Mouse (Mus musculus) urinary bladder, adult 18-20 months (tissue): ENCODE results near the gene Acad11.

Experiments
- DNase-seq, 2 experiments: peaks; one replicate each; pipeline ENCODE4 v3.0.0; 2022; ENCODE audit warnings: low spot score in 2 of 2, mixed read lengths in 2 of 2

The Acad11 gene

DNA sequence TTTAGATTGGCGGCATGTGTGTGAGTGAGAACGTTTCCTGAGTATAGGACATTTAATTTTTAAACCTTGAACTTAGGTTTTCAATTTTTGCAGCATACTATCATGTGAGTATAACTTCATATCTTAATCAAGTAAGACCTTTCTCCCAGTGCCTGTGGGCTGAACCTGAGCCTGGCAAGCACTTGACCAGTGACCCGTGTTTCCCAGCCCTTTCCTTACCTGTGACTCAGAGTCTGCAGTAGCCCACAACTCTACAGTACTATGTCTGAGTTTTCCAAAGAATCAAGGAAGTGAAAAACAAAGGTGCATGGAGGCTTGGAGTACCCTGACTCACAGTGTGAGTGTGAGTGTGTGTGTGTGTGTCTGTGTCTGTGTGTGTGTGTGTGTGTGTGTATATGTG is 16.9 kb downstream of the Acad11 start:
- DNase-seq: no peak

DNA sequence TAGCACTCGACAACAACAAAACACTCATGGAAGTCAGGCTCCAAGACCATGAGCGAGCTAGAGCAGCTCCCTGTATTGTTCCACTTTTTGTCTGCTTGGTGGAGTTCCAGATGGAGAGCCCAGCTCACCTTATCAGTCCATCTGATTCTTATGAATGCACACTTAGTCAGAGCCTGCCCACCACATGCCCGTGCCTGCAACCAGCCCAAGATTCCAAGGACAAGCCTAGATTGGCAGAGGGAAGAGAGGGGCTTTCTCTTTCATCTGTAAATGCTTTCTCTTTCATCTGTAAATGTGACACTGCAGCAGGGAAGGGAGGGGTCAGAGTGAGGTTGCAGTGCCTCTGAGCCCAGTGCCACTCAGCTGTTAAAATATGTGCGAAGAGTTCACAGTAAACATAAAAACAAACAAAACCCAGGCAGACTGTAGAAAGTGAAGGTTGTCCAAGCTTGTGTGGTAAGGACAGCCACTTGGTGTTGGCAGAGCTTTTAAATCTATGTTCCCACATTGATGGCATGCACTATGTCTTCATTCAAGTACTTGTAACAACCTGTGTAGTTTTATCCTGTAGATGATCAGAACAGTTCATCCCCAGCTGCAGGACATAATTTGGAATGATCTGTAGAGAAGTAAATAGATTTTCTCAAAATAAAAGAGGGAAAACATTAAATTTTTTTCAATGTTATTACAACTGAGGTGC is 22.7 kb downstream of the Acad11 start:
- DNase-seq: peak; percentile 31 to 42

DNA sequence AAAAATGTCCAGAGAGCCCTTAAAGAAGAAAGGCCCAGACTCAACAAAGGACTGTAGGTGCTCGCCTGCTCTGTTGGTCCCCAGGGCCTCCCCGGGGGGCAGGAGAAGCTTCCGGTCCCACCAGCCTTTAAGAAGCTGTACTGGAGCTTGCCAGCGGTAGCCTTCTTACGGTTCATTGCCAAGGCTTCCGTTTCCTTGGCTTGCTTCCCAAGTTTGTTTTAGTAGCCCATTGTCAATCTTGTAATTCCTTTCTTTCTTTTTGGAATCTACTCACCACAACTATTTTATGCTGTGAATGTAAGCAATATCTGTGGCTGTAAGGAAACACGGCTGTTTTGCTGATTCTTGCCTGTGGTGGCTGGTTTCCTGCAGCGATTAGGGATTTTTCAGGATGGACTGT is 25.4 kb downstream of the Acad11 start:
- no peak for DNase-seq

DNA sequence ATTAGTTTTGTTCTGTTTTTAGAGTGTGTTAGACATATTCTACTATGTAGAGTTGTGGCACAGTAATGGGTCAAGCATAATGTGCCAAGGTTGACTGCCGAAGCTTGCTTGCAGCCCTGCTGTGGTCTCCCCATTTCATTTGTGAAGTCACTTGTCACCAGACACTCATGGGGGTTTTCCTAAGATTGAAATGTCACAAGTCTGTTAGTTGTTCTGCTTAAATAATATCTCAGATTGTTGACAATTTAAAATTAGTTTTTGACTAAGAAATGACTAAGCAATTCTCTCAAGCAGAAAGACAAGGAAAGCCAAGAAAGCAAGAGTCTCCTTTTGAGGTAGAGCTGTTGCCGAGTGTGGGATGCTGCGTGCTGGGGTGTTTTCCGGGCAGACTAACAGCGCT is 29.8 kb downstream of the Acad11 start:
- DNase-seq: no peak

DNA sequence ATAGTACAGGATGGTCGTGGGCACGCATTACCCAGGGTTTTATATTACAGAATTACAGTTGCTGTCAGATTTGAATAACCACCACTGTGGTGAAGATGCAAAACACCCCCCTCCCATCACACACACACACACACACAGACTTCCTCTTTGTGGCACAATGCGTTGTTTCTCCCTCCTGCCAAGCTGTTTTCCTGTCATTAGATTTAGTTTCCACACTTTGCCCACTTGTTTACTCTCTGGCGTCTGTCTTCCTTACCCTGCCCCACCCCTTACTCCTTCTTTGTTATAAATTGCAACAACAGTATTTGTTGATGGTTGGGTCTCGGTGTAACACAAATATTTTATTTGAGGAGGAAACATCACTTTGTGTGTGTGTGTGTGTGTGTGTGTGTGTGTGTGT is 35.1 kb downstream of the Acad11 start:
- DNase-seq: no peak

DNA sequence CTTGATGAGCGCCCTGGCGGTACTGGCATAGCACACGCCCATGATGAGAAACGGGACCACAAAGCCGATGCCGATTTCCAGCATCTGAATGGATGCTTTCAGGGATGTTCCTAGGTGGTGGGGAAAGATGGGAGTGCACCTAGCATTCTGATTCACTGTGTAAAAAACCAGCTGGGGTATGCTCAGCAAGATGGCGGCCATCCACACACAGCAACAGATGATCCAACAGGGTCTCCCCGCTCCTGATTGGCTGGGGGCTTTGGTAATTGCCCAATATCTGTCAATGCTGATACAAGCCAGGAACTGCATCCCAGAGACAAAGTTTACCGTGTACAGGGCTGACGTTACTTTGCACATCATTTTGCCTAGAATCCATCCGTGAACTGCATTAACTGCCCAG is 35.9 kb downstream of the Acad11 start:
- DNase-seq: no peak

DNA sequence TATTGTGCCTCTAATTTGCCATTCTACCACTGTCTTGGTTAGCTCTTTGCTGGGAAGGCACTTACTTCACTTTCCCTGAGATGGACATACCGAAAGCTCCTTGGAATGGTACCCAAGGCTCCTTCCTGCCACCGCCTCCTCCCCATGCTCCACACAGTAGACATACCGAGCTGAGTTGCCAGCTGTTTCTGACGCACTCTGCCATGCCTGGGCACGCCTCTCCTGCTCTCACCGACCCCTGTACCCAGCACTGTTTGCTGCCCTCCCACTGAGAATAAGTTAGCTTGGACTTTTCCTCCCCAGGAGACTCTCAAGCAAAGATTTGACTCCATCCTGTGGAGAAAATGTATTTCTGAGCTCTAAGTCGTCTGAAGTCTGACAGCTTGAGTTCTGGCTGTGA is 37.6 kb downstream of the Acad11 start:
- no peak for DNase-seq

DNA sequence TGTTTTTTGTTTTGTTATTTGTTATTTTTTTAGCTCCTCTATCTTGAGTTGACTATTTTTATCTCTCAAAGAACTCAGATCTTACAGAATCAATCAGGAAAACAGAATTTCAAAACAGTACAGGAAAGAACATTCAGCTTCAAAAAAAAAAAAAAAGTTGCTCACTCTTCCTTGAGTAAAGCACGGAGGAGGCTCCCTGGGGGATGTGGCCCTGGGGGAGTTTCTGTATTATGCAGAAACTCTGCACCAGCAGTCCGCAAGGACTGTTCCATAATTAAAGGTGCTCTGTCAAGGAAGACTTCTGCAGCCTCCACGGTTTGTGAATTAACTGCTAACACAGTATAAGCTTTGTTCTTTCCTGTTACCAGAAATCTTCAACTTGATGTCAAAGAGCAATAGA is 38.3 kb downstream of the Acad11 start:
- DNase-seq: no peak

DNA sequence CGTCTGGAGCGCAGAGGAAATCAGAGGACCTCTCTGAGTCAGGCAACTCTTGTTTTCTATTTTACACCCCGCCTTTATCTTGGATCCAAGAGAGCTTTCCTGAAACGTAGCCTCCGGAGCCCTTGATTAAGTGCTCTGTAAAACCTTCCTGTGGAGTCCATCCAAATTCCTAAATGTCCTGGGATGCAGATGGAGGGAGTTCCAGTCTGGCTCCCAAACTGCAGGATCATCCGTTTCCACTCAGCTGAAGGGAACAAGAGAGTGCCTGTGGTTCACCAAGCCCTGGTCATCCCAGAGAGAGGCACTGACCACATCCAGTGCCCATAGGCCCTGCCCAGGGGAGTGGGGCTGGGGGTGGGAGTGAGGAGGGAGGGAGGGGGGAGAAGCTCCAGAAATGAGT is 39.1 kb downstream of the Acad11 start:
- peak in 1 of 2 experiments; percentile 24 for DNase-seq

DNA sequence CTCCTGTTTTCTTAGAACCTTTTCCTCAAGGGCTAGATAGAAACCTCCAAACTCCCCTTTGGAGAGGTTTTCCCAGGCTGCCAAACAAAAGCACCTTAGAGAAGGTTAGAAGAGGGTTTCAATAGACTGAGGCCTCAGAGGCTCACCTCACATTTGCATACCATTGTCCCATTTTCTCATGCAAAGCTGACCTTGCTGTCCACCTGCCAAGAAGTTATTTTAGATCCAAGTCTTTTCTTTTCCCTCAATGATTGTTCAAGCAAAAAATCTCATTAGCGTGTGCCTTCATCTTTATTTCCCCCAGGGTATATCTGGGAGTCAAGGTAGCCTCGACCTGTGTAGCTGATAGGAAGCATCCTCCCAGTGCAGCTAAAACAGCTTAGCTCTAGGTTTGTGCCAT is 39.7 kb downstream of the Acad11 start:
- no peak for DNase-seq

DNA sequence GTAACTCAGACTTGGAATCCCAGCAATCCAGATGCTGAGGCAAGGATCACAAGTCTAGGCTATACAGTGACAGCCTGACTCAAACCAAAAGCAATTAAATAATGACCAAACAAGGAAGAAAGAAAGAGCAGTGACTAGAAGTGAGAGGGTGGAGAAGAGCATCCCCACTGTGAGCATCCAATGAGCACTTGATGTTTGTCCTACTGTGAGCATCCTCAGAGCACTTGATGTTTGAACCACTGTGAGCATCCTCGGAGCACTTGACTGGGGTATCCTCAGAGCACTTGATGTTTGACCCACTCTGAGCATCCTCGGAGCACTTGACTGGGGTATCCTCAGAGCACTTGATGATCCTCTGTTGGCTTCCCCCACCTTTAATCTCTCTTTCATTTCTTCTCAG is 41.8 kb downstream of the Acad11 start:
- DNase-seq: no peak

DNA sequence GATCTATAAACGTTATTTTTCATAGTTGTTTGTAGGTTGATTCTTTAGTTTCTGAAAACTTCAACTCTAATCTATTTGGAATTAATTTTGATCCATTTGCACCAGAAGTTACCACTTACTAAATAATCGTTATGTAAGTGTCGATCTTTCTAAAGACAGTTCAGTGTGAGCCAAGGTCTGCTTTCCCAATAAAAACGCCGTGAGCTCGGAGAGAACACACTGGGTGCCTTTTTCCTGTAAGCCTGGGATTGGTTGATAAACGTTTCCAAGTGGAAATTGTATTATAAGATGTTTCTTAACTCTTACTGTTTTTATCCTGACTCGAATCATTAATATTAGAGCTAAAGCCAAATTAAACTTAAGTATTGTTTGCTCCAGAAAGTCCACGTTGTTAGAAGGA is 43.8 kb downstream of the Acad11 start:
- no peak for DNase-seq

DNA sequence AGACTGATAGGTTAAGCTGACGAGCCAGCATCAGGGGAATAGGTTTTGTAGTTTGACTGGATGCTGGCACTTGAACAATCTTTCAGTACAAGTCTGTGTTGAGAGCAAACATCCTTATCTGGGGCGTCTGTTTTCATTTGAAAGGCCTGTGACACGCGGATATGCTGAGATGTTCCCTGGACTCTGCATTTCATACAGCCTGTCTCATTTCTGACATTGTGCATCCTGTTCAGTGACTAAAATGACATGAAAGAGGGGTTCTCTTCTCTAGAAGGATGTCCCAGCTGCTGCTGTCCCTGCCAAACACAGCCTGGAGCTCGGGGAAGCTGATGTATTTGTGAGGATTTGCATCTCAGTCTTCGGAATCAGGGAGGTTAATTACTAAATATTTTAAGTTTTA is 44.3 kb downstream of the Acad11 start:
- no peak for DNase-seq

DNA sequence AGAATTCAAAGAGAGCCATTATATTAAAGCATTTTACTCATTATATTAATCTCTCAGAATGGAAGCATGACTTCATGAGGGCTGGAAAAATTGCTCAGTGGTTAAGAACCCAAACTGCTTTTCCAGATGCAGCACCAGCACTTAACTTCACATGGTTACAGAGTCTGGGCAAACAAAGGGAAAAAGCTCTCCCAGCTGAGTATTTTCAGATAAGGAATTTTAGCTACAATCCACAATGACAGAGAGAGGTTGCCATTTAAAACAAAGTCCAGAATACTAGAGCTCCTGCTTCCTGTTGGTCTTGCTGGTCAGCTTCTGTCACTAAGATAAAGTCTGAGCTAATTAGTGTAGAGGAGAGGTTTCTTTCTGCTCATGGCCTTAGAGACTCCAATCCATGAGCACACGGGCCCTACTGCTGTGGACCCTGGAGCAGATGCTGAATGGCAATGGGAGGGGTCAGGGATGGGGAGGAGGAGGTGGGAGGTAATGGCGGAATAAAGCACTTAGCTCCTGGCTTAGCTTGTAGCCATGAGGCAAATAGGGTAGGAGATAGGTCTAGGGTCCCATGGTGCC is 45.5 kb downstream of the Acad11 start:
- DNase-seq: no peak

DNA sequence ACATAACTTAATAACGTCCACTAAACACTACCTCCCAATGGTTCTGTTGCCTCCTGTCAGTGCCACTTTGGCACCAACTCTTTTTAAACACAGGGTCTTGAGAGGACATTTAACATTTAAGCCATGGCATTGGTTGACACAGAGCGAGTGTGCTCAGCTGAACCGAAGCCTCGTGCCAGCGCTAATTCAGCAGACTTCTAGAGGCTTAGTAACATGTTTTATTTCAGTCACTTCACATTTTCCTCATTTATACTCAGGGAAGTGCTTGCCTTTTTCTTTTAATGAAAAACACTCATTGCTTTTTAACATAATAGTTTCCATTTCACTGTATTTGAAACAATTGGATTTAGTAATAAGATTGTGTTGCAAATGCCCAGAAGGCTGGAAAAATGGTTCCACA is 46.0 kb downstream of the Acad11 start:
- no peak for DNase-seq

DNA sequence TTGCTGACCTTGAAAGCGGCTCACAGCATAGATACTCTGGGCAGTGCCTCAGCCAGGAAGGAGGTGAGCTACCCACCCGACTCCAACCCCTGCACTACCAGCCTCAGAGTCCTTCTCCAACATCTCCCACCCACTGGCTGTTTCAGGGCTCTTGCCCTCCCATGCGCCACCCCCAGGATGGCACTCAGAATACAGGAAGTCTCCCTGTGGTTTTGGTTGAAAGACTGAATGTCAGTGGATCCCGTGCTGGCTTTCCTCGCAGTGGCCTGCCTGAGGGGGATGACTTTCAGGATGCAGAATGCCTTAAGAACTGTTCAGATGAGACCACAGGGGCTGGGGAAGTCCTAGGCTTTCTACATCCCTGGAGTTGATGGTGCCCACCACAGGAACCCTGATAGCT is 59.9 kb downstream of the Acad11 start:
- no peak for DNase-seq

DNA sequence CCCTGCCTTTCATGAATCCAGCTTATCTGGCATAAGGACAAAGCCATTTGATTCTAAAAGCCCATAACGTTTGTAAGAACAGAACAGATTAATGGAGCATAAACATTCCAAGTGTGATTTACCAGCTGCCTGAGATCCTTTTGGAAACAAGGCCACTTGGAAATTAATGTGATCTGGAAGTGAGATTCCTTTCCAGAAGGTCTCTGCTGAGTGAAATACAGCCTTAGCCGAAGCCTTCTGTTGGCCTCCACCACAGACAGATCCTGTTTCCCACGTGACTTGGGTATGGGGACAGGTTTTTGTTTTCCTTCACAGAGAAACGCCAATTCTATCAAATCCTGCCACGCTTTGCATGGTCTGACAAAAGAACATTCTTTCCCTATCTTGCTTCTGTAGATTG is 60.4 kb downstream of the Acad11 start:
- DNase-seq: no peak

DNA sequence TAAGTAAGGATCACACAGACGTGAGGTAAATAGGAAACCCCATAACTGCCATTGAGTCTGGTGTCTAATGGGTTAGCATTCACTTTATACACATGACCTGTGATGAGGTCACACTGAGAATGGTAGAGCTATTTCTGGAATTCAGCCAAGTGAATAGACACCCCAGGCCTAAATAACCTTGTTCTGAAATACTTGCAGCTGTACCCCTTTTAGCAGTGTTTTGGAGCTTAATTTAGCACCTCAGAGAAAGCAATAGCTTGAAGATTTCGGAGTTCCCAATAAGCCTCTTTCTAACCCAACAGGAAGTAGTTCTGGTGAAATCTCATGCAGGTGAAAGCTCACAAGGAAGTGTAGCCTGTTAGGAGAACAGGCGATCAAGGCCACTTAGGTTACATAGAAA is 63.7 kb downstream of the Acad11 start, which contains the start of gene Ackr4:
Ackr4 (minus strand) TSS at position 101 of the 400 bp plus-strand sequence.
- no peak for DNase-seq

DNA sequence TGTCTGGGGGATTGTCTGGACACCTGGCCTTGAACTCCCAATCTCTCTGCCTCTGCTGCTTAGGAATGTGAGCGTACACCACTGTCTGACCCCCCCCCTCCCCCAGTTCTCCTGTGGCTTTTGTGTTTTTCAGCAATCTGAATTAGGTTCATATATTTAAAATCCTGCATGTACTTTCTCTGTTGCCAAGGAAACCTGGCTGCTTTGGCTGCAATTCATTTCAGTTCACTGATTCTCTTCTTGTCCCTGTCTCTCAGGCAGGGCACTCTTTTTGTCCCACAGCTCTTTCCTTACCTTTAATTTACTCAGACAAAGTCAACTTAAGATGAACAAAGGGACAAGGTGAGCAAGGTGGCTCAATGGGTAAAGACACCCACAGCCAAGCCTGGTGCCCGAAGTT is 64.9 kb downstream of the Acad11 start:
- no peak for DNase-seq

DNA sequence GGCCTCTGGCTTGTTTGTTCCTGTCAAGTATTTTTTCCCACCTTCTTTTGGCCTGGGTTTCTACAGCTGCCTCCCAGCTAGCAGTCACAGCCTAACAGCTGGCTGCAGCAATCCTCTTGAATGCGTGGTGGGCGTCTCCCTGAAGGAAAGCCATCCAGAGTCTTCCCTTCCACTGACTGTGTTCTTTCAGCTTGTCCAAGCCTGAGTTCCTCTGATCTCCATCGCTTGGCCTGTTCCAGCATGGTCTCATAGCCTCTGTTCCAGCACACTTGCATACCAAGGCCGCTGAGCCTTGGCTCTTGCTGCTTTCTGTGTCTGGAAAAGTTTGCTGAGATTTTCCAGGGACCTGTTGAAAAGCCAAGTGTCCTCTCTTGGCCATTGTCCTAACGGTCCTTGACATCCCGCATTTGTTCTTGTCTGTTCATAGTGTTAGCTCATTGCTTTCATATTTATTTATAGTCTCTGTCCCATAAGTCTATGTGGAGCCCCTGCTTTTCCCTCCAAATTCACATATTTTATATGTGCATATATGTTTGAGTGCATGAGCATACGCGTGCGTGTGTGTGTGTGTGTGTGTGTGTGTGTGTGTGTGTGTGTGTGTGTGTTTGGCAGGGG is 67.1 kb downstream of the Acad11 start:
- peak in 1 of 2 experiments; percentile 10 for DNase-seq

DNA sequence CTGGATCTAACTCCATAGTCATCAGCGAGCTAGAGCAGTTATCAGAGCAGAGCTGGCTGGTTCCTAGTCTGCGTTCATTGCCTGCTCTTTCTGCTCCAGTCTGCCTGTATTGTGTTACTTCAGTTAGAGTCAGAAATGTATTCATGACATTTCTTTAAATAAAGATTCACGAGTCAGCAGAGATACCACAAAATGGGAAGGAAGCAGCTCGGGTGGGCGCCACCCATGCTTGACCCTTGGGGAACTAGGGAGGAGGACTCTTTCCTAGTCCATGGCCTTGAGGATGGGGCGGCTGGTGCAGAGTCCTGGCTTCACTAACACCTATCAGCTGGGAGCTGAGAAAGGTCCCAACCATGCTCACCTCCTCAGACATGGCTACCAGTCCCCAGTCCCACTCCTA is 77.2 kb downstream of the Acad11 start:
- DNase-seq: no peak

DNA sequence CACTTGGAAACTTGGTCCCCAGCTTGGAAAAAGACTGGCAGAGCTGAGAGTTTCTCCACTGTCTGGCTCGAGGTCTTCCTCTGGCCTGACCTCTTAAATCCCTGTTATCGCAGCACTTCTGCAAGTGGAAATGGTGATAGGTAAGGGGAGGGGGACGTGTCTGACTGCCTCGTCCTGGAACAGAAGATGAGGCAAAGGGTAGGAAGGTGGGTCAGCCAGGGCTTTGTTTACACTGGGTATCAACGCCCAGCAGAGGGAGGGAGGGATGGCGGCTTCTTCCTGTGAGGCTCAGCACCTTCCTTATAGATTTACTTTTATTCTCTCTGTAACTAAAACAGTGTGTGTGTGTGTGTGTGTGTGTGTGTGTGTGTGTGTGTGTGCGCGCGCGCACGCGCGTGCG is 79.6 kb downstream of the Acad11 start:
- no peak for DNase-seq

DNA sequence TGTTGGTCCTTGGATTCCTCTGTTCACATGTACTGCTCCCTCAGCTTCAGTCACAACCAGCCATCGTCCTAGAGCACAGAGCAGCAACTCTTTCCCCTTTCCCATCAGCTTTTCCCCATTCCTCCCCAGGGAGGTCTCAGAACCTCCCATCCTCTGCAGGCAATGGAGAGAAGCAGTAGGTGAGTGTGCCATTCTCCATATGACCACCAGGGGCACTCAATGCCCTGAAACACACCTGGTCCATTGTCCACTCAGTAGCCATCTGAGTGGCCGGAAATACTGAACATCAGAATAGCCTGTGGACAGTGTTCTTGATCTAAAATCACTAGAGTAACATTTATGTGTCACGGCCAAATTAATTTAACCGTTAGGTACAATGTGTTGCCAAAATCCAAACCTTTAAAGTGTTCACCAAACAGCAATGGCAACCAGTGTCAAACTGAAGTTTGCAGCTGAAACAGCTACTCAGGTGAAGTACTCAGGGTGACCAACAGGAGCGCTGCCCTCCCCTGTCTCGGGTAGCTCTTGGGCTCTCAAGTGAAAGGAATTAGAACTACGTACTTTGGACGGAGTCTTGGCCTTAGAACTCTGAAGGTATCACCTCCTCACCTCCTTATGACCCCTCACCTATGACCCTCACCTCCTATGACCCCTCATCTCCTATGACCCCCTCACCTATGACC is 81.3 kb downstream of the Acad11 start:
- no peak for DNase-seq
